Mouse (Mus musculus) urinary bladder, postnatal 4 days (tissue): ENCODE results near the gene Mthfd1l.

ENCODE experiments used
- DNase-seq, 2 experiments: peaks; one replicate each; pipeline ENCODE4 v3.0.0; 2021 to 2022; ENCODE audit warnings: low spot score in 2 of 2

The Mthfd1l gene

DNA sequence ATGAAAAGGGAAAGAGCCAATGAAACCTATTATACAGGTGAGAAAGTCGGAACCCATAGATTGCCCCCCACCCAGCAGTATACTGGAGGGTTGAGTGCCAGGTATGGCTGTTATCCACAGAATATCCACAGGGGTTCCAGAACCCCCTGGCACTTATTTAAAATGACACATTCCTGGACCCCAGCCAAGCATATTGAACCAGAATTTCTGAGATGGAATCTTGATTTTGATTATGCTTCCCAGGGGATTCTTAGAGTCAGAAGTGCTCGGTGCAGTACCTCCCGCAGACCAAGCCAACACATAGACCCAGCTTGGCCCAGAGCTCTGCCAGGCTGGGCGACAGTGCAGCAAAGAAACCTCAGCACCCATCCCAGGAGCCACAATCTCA, 3.7 kb downstream of the Mthfd1l start:
- DNase-seq: no peak

- no peak for DNase-seq
Measured at GRCm38 (mm10) chr10:3978326-3978725, 5.4 kb downstream of the Mthfd1l start.

DNA sequence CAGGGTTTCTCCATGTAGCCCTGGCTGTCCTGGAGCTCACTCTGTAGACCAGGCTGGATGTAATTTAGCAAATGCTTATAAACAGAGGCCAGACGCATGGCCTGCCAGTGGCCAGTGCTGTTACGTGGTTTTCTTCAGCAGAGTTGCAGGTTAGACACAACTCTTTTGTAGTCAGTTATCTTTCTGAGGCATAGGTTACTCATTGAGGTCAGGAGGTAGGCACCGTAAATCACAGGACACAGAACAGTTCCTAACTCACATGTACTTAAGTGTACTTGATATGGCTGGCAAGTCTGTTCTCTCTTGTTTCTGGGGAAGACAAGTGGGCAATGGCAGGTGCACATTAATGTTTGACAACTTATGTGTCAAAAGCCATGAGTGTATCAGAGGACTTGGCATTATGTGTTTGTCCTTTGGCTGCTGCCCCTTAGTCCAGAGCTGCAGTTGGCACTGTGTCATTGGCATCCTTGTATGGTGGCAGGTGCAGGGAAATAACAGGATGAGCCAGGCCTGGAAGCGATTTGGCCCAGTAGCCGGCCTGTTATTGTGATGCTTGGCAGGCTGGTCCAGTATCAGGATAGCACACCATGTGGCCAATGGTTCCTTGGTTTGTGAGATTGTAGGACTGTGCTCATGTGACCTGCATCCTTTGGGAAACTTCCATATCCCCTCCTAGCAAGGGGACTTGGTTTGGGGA, 6.0 kb downstream of the Mthfd1l start:
- no peak for DNase-seq

DNA sequence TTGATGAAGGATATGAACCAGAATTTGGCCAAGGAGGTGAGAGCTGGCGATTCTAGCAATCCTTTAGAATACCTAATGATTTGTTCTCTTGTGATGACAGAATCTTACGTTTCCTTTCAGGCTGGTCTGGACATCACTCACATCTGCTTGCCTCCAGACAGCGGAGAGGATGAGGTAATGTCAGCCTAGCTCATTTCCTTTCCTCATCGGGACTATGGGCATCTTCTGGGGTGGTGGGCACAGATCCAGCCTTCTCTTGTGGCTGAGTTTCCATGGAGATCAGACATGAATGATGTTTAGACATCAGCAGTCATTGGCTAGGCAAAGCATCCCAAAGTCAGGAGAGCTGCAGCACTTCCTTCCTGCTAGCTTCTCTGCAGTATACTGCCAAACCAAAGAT, 7.3 kb downstream of the Mthfd1l start:
- no peak for DNase-seq

- DNase-seq: no peak
Measured at GRCm38 (mm10) chr10:3990295-3990883, 17.5 kb downstream of the Mthfd1l start.

- DNase-seq: no peak
Measured at GRCm38 (mm10) chr10:3993365-3994102, 20.6 kb downstream of the Mthfd1l start.

- no peak for DNase-seq
Measured at GRCm38 (mm10) chr10:3995277-3995676, 22.4 kb downstream of the Mthfd1l start.

DNA sequence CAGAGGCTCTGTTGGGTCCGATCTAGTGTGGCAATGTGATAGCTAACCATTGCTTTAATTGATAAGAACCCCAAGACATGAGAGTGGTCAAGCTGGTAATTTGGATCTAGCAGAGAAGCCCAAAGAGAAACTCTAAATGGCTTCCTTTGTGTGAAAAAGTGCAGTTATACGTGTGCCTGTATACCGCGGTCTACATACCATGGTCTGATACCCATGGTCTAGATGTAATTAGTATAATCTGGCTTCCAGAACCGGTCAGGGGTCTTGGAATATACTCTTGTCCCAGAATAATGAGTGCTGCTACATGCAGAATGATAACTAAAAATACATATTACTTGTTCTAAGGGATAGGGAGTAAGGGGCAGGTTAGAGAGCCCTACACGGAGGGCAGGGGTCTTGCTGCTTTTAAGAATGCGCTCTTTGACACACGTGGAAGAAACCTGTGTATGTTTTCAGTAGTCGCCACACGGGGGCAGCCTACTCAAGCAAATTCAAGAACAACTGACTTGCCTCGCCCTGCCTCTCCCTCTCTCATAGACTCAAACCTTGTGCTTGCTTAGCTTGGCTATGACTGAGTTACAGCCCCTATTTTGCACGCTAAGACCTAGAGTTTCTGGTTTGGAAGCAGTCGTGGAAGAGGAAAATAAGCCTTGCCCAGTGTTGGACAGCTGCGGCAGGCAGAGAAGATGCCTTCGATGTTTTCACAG, 23.4 kb downstream of the Mthfd1l start:
- DNase-seq: peak; percentile 43 to 71

DNA sequence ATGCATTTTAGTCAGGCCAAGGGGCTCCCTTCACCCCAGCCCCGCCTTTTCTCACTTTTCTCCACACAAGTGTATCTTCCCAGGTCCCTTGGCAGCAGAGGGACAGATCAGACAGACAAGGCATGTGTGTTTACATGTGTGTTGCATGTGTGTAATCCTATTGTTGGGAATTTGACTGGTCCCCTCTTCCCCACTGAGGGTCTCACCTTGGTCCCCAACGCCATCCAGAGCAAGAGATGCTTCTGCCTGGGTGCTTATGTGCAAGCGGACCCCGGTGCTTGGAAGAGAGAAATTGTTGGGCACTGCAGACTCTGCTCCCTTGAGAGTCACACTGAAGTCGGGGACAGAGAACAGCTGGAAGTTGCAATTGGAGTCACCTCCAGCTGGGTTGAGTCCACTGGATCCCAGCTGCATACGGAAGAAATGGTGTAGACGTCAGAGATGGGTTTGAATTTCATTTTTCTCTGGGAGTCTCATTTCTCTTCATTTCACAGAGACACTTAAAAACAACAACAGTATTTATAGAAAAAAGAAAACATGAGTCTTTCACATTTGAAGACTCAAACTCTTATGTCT, 25.0 kb downstream of the Mthfd1l start:
- DNase-seq: no peak

- DNase-seq: peak in 1 of 2 experiments; percentile 49
Measured at GRCm38 (mm10) chr10:4002711-4003110, 29.8 kb downstream of the Mthfd1l start.

DNA sequence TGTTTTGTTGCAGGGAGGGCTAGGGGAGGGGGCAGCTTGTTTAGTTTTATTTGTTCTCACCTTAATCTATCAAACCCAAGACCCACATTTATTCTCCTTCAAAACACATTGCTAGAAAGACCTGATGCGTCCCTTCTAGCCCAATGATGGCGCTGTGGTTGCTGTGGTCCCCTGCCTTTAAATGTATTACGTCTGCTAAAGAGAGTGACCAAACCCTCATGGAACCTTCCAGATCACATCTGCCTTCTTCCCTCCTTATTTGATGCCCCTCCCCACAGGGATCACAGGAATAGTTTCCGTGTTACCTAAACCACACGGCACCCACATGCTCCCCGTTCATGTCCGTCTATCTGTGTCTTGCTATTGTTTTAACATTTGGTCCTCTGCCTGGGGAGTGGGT, 32.3 kb downstream of the Mthfd1l start:
- DNase-seq: peak in 1 of 2 experiments; percentile 54

DNA sequence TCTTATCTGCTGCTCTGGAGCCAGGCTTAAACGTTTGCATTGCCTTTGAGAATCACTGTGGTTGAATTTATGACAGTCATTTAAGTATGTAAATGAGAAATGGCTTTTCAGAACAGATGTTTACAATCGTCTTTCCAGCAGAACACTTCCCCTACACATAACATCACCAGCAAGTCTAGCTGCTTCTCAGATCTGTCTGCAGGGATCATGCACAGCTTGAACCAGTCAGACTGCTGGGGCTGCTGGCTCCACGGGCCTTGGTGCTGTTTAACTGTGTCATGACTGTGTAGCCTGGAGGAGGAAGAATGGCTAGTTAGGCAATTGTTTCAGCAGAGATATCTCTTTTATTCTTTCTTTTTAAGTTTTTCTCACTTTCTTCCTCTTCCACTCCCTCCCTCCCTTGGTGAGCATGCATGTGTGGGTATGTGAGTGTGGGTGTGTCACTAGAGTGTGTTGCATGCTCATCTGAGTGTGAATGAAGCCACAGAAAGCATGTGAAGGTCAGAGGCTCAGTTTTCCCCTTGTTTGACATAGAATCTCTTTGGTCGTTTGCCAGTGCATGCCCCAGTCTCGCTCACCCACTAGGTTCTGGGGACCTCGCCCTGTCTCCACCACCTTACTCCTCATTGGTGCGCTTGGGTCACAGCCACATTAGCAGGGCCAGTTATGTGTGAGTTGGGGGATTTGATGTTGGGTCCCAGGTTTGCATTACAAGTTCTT, 33.5 kb downstream of the Mthfd1l start:
- peak; percentile 47 to 61 for DNase-seq

- DNase-seq: peak in 1 of 2 experiments; percentile 60
Measured at GRCm38 (mm10) chr10:4022628-4023303, 49.8 kb downstream of the Mthfd1l start.

DNA sequence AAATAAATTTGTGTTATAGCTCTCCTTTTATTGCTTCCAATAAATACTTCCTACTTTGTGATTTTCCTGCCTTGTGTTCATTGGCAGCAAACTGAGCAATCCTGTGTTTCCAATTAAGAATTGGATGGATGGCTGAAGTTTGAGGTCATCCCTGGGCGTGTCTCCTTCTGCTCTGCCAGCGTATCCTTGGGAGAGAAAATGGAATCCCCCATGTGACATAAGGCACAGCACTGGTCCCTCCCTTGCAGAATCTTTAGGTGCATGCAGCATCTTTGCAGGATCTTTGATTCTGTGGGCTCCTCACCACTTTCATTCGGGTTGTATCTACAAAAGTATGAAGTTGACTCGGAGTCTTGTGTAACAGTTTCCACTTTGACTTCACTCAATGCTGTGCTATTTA, 53.7 kb downstream of the Mthfd1l start:
- peak in 1 of 2 experiments; percentile 28 for DNase-seq

GRCm38 (mm10) chr10:4027466-4027865, 54.5 kb downstream of the Mthfd1l start:
- DNase-seq: peak in 1 of 2 experiments; percentile 15

DNA sequence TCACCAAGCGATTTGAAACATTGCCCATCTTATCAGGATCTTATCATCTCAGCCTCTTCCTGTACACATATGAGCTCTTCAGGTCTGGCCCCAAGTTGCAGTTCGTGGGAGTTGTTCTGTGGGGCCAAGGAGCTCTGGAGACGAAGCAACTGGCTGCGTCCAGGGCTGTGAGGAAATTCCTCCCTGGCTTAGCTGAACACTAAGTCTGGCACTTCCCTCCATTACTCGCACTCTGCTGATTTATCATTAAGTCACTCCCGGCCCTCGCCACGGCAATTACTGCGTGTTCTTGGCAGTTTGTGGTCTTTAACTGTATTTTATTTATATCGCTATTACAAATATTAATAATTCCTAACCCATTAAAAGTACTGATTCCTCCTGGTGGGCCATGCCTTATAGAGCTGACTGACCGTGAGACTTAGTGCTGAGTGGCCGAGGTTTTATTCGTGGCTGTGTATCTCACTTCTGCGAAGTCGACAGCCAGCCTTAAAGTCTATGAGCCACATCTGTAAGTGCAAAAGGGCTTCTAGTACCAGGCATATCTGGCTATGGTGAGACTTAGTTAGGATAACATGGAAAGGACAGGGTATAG, 56.0 kb downstream of the Mthfd1l start:
- DNase-seq: peak; percentile 65 to 66

DNA sequence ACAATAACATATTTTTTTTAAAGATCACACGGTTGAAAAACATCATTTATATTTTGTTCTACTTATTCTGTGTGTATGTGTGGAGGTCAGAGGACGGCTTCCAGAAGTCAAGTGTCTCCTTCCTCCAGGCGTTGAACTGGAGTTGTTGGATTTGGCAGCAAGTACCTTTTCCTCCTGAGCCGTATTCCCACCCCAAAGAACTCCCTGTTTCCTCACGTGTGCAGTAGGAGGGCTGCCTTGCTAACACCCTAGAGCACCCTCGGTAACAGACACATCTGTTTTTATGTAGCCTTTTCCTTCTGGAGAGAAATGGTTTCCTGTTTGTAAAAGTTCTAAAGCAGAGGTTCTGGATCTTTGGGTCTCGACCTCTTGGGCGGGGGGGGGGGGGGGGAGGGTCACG, 60.8 kb downstream of the Mthfd1l start:
- no peak for DNase-seq

GRCm38 (mm10) chr10:4036476-4036875, 63.6 kb downstream of the Mthfd1l start:
- no peak for DNase-seq

GRCm38 (mm10) chr10:4037066-4037465, 64.1 kb downstream of the Mthfd1l start:
- no peak for DNase-seq

- no peak for DNase-seq
Measured at GRCm38 (mm10) chr10:4038576-4038975, 65.7 kb downstream of the Mthfd1l start.
